Mouse (Mus musculus) lung, postnatal 0 days (tissue): ENCODE results near the gene 3425401B19Rik. TPM values are rescaled to one million over a fixed set of nuclear protein-coding genes. Genes with fewer than 3 reads are reported as not detected.

Experiments
- ATAC-seq: fragments of 200-750 bp; cut with Nextera tagmentation; 2 replicates; pipeline ENCODE4 v1.8.0; 2017; ENCODE audit warnings: moderate library complexity
- DNase-seq: peaks from one replicate; pipeline ENCODE4 v3.0.0-alpha.2; 2016; ENCODE audit warnings: low spot score
- H3K27ac ChIP-seq: fragments of 300-500 bp; sonication (generic); 2 replicates; pipeline ENCODE4 v1.5.1; 2014; ENCODE audit warnings: antibody characterized with exemption, mild to moderate bottlenecking, low read length, mixed read lengths
- H3K27me3 ChIP-seq: fragments of 300-500 bp; sonication (generic); replicated peaks from 2 replicates; pipeline ENCODE4 v1.6.1; 2014; ENCODE audit warnings: low read length, mixed read lengths; ENCODE audit not compliant: insufficient read depth
- H3K36me3 ChIP-seq: fragments of 300-500 bp; sonication (generic); 2 replicates; pipeline ENCODE4 v1.6.1; 2014; ENCODE audit warnings: low read length, mixed read lengths; ENCODE audit not compliant: insufficient read depth
- H3K4me1 ChIP-seq: fragments of 300-500 bp; sonication (generic); 2 replicates; pipeline ENCODE4 v1.6.1; 2014; ENCODE audit warnings: antibody characterized with exemption, low read depth, low read length, mixed read lengths; ENCODE audit not compliant: insufficient read depth
- H3K4me2 ChIP-seq: fragments of 300-500 bp; sonication (generic); replicated peaks from 2 replicates; pipeline ENCODE4 v1.6.1; 2014; ENCODE audit warnings: low read depth, mild to moderate bottlenecking, low read length, moderate library complexity, mixed read lengths
- H3K4me3 ChIP-seq: fragments of 300-500 bp; sonication (generic); 2 replicates; pipeline ENCODE4 v1.5.1; 2014; ENCODE audit warnings: low read depth, low read length
- H3K9ac ChIP-seq: fragments of 300-500 bp; sonication (generic); replicated peaks from 2 replicates; pipeline ENCODE4 v1.6.1; 2014; ENCODE audit warnings: low read depth, mild to moderate bottlenecking
- H3K9me3 ChIP-seq: fragments of 300-500 bp; sonication (generic); 2 replicates; pipeline ENCODE4 v1.6.1; 2016; ENCODE audit warnings: low read length, mixed read lengths
- CTCF ChIP-seq: IDR thresholded peaks from 2 replicates; pipeline ENCODE4 v1.5.1; 2016; ENCODE audit warnings: antibody characterized with exemption, mild to moderate bottlenecking
- EP300 ChIP-seq: IDR thresholded peaks from 2 replicates; pipeline ENCODE4 v1.6.1; 2016; ENCODE audit warnings: antibody characterized with exemption, mild to moderate bottlenecking, control low read depth
- WGBS: fragments of 180-500 bp; shearing (Covaris S2); extraction: QIAGEN DNeasy Blood & Tissue Kit; methylation state at CpG from one replicate; pipeline ENCODE4 v1.1.7; 2014; 5-methylcytosine and 5-hydroxymethylcytosine counted together
- polyA plus RNA-seq: library from polyadenylated mRNA; unstranded; fragments of >200 nt; fragmentation: Nextera tagmentation; extraction: Ambion mirVana; gene quantifications from 2 replicates; pipeline ENCODE4 v1.2.1, GENCODE M21; 2015

3425401B19Rik gene
- polyA plus RNA-seq, 1 experiment from 2014 or later = 0.11 TPM

DNA sequence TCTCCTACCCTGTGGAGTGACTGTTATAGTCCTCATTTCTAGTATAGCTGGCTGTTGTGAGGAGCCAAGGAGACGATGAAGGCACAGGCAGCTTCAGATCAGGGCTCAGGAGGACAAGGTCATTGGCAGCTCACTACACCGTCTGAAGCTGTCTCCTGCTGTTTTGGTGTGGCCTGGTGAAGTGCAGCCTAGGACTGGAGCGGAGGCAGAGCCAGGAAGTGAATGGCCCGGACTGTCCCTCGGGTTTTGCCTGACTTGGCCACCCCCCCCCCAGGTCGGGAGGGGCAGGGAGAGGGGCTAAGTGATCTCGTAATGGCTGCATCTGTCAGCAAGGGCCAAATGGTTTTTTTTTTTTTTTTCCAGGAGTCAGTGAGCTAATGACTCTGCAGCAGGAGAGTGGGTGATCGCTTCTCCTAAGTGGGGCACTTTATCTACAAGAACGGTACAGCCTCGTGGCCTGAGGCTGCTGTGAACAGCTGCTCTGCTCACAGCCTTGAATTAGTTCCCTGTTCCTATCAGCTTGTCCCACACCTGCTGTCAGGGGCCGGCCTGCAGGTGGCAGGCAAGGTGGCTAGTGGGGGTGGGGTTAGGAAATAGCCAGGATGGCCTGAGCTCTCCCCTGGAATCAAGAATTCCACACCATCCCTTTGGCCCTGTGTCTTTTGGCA, 50.9 kb downstream of the 3425401B19Rik start:
- no peak overlapping the region for H3K4me2 ChIP-seq

GRCm38 (mm10) chr14:32632908-32633600, 52.0 kb downstream of the 3425401B19Rik start:
- ATAC-seq = no peak
- Histone ChIP-seq H3K4me2 (no peak overlapping the region), H3K9me3 (no peaks in the 10 kb centered on the region), H3K27me3 (no peaks in the 10 kb centered on the region), H3K27ac (no peak overlapping the region), H3K36me3 (no peaks in the 10 kb centered on the region), H3K9ac (no peak overlapping the region), H3K4me3 (no peak overlapping the region), H3K4me1 (no peaks in the 10 kb centered on the region)
- WGBS = 70% methylated on average over 6 of the region's 6 CpGs
- DNase-seq = no peak
- TF ChIP-seq EP300 (no peak), CTCF (no peak)

More for the DNA sequence above, 50.9 kb downstream of the 3425401B19Rik start:
- DNase-seq (no peak), ATAC-seq (no peak)
- Histone ChIP-seq H3K27ac (no peak overlapping the region), H3K9me3 (no peaks in the 10 kb centered on the region), H3K27me3 (no peaks in the 10 kb centered on the region), H3K4me1 (no peaks in the 10 kb centered on the region), H3K36me3 (no peaks in the 10 kb centered on the region), H3K4me3 (no peak overlapping the region), H3K9ac (no peak overlapping the region)
- TF ChIP-seq CTCF (no peak), EP300 (no peak)
- WGBS = 13% methylated on average over 11 of the region's 11 CpGs

DNA sequence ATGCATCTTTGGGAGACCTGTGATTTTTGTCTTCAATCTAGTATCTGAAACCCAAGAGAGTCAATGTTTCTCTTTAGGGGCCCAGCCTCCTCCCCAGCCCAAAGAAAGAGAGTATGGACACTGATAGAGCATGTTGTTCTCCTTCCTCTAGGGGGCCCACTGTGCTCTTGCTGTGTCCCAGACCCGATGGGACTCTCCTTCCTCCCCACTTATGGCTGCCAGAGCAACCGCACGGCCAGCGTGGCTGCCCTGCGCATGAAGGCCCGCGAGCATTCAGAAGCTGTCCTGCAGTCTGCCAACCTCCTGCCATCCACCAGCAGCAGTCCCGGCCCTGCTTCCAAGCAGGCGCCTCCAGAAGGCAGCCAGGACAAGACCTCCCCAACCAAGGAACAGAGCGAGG, 56.5 kb downstream of the 3425401B19Rik start:
- H3K4me2 ChIP-seq = no peak overlapping the region
- DNase-seq (no peak), ATAC-seq (no peak)
- no peak overlapping the region for H3K27ac ChIP-seq
- 46% methylated on average over 10 of the region's 10 CpGs for WGBS
- TF ChIP-seq EP300 (no peak), CTCF (peak; percentile 45)
- no peaks in the 10 kb centered on the region for H3K4me1 ChIP-seq
- no peak overlapping the region for H3K4me3 ChIP-seq
- H3K27me3 ChIP-seq = no peaks in the 10 kb centered on the region
- no peaks in the 10 kb centered on the region for H3K9me3 ChIP-seq
- no peak overlapping the region for H3K9ac ChIP-seq
- no peaks in the 10 kb centered on the region for H3K36me3 ChIP-seq

- Histone ChIP-seq H3K4me1 (no peaks in the 10 kb centered on the region), H3K27me3 (no peaks in the 10 kb centered on the region), H3K4me3 (no peak overlapping the region), H3K4me2 (no peak overlapping the region), H3K27ac (no peak overlapping the region), H3K9ac (no peak overlapping the region), H3K9me3 (no peaks in the 10 kb centered on the region), H3K36me3 (no peaks in the 10 kb centered on the region)
- WGBS = 29% methylated on average over 2 of the region's 2 CpGs
- no peak for DNase-seq
- TF ChIP-seq CTCF (no peak), EP300 (no peak)
- no peak for ATAC-seq
Observed at GRCm38 (mm10) chr14:32627271-32627670, 57.8 kb downstream of the 3425401B19Rik start.

- DNase-seq (no peak), ATAC-seq (no peak)
- H3K4me1 ChIP-seq = no peaks in the 10 kb centered on the region
- H3K9ac ChIP-seq = no peak overlapping the region
- no peak overlapping the region for H3K27ac ChIP-seq
- TF ChIP-seq CTCF (no peak), EP300 (no peak)
- H3K4me3 ChIP-seq = no peak overlapping the region
- 79% methylated on average over 7 of the region's 7 CpGs for WGBS
- no peaks in the 10 kb centered on the region for H3K36me3 ChIP-seq
- H3K9me3 ChIP-seq = no peaks in the 10 kb centered on the region
- H3K27me3 ChIP-seq = no peaks in the 10 kb centered on the region
- no peak overlapping the region for H3K4me2 ChIP-seq
Observed at GRCm38 (mm10) chr14:32624811-32625210, 60.3 kb downstream of the 3425401B19Rik start.

GRCm38 (mm10) chr14:32624245-32624644, 60.8 kb downstream of the 3425401B19Rik start:
- DNase-seq = no peak
- TF ChIP-seq CTCF (no peak), EP300 (no peak)
- 62% methylated on average over 3 of the region's 3 CpGs for WGBS
- Histone ChIP-seq H3K9me3 (no peaks in the 10 kb centered on the region), H3K36me3 (no peaks in the 10 kb centered on the region), H3K4me1 (no peaks in the 10 kb centered on the region), H3K27ac (no peak overlapping the region), H3K9ac (no peak overlapping the region), H3K4me3 (no peak overlapping the region), H3K4me2 (no peak overlapping the region), H3K27me3 (no peaks in the 10 kb centered on the region)
- ATAC-seq = no peak
